Mouse (Mus musculus): ENCODE data around the gene Gm11938. TPM values are rescaled to one million over a fixed set of nuclear protein-coding genes. Genes with fewer than 3 reads are reported as not detected.
"Not testable (repeated sequence)": the region's sequence is repeated elsewhere in the genome, so short reads cannot be mapped to it uniquely, and the experiment has no call there.

Gene Gm11938
- polyA plus RNA-seq (2015; fragmentation: Nextera tagmentation; extraction: Ambion mirVana), result not detected in 2 replicates

GRCm38 (mm10) chr11:99603208-99603607, at the start of gene Gm11938:
Gene Gm11938, minus strand, starts transcription at chr11:99603308.
- not testable (repeated sequence) for H3K4me3 ChIP-seq; ATAC-seq (ENCODE audit: low FRiP score, low read depth); H3K27ac ChIP-seq; H3K36me3 ChIP-seq; H3K9me3 ChIP-seq; H3K9ac ChIP-seq; H3K4me2 ChIP-seq (replicated peaks); H3K4me1 ChIP-seq; H3K27me3 ChIP-seq
- WGBS, result 44% methylated on average over 1 of the region's 1 CpGs

DNA sequence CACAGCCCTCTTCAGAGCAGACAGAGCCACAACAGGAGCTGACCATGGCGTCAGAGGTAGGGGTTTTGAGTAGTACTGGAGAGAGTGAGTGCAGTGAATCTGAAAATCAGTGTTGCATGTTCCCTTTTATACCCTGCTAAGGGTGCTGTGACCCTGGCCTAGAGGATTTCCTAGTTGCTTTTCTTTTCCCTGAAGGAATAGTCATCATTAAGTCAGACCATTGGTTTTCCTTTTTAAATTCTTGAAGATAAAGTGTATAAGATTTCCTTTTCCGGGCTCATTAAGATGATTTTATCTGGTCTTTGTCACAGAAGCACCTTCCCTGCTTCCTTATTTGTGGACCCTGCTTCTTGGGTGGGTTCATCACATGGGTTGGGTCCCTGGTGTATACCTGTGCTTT, 47.0 kb upstream of the Gm11938 start, which contains the start of gene Gm11555:
Gene Gm11555, minus strand, starts transcription at position 101 of the 400 bp plus-strand sequence.
- ATAC-seq (ENCODE audit: low FRiP score, low read depth), result no peak

DNA sequence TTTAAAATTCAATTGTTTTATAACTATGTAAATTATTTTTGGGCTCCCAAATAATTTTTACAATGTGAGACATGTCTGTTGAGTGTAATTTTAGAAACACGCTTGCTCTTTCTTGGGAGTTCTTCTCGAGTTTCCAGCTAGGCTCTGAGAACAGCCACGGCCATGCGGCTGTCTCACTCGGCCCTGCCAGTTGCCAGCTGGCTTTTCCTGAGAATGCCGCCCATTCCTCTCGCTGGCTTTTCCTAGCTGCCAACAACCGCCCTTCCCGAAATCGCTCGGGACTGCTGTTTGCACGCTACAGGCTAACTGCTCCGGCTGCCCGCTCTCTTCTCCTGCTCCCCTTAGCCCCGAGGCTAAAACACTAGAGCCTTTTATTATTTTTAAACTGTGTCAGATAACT, 43.3 kb upstream of the Gm11938 start:
- H3K4me2 ChIP-seq (replicated peaks), result no peak overlapping the region
- no peaks in the 10 kb centered on the region for H3K36me3 ChIP-seq
- no peak for ATAC-seq (ENCODE audit: low FRiP score, low read depth)
- no peaks in the 10 kb centered on the region; the same call in 1 of the 2 replicates for H3K27me3 ChIP-seq
- H3K4me1 ChIP-seq, result no peaks in the 10 kb centered on the region
- no peaks in the 10 kb centered on the region for H3K9me3 ChIP-seq
- no peak overlapping the region for H3K9ac ChIP-seq
- no peak overlapping the region for H3K4me3 ChIP-seq
- 78% methylated on average over 15 of the region's 15 CpGs for WGBS
- H3K27ac ChIP-seq, result no peak overlapping the region

More for the DNA sequence above, 47.0 kb upstream of the Gm11938 start, which contains the start of gene Gm11555:
- H3K36me3 ChIP-seq, result no peaks in the 10 kb centered on the region
- H3K27me3 ChIP-seq, result no peaks in the 10 kb centered on the region
- no peak within 1 kb of the TSS for H3K4me2 ChIP-seq (replicated peaks)
- H3K9ac ChIP-seq, result no peak within 1 kb of the TSS
- H3K4me1 ChIP-seq, result no peaks in the 10 kb centered on the region
- H3K27ac ChIP-seq, result no peak within 1 kb of the TSS
- H3K4me3 ChIP-seq, result no peak within 1 kb of the TSS
- no peaks in the 10 kb centered on the region for H3K9me3 ChIP-seq
- 89% methylated on average over 2 of the region's 2 CpGs for WGBS

GRCm38 (mm10) chr11:99644351-99644750, 41.2 kb upstream of the Gm11938 start:
- 62% methylated on average over 3 of the region's 3 CpGs for WGBS
- H3K4me2 ChIP-seq (replicated peaks), result no peak overlapping the region
- H3K36me3 ChIP-seq, result no peaks in the 10 kb centered on the region
- no peaks in the 10 kb centered on the region for H3K9me3 ChIP-seq
- 0 out of 2 replicates have a peak, but pooled peaks cover 4% of the 10 kb centered on the region for H3K4me1 ChIP-seq
- no peak for ATAC-seq (ENCODE audit: low FRiP score, low read depth)
- no peak overlapping the region for H3K27ac ChIP-seq
- H3K4me3 ChIP-seq, result no peak overlapping the region
- H3K9ac ChIP-seq, result no peak overlapping the region
- no peaks in the 10 kb centered on the region; the same call in 1 of the 2 replicates for H3K27me3 ChIP-seq

GRCm38 (mm10) chr11:99643635-99644139, 40.6 kb upstream of the Gm11938 start, which contains the start of gene Krtap4-7:
Gene Krtap4-7, minus strand, starts transcription at chr11:99644089.
- not testable (repeated sequence) for H3K27me3 ChIP-seq; H3K9ac ChIP-seq; H3K36me3 ChIP-seq; H3K4me2 ChIP-seq (replicated peaks); H3K27ac ChIP-seq; ATAC-seq (ENCODE audit: low FRiP score, low read depth); H3K4me1 ChIP-seq; H3K4me3 ChIP-seq; H3K9me3 ChIP-seq
- WGBS, result 75% methylated on average over 9 of the region's 9 CpGs

GRCm38 (mm10) chr11:99640926-99641325, 37.8 kb upstream of the Gm11938 start:
- Histone ChIP-seq H3K27me3 (no peaks in the 10 kb centered on the region; the same call in 1 of the 2 replicates), H3K9me3 (no peaks in the 10 kb centered on the region), H3K4me3 (no peak overlapping the region), H3K4me1 (0 out of 2 replicates have a peak, but pooled peaks cover 4% of the 10 kb centered on the region), H3K4me2 (replicated peaks) (no peak overlapping the region), H3K36me3 (no peaks in the 10 kb centered on the region), H3K9ac (no peak overlapping the region), H3K27ac (no peak overlapping the region)
- no peak for ATAC-seq (ENCODE audit: low FRiP score, low read depth)
- 5% methylated on average over 1 of the region's 1 CpGs for WGBS

GRCm38 (mm10) chr11:99637086-99637485, 34.0 kb upstream of the Gm11938 start:
- Histone ChIP-seq H3K9ac (no peak overlapping the region), H3K27me3 (0 out of 2 replicates have a peak, but pooled peaks cover 2% of the 10 kb centered on the region), H3K4me3 (no peak overlapping the region), H3K4me2 (replicated peaks) (no peak overlapping the region), H3K9me3 (no peaks in the 10 kb centered on the region), H3K4me1 (0 out of 2 replicates have a peak, but pooled peaks cover 4% of the 10 kb centered on the region), H3K36me3 (no peaks in the 10 kb centered on the region), H3K27ac (no peak overlapping the region)
- 59% methylated on average over 1 of the region's 1 CpGs for whole genome bisulfite sequencing
- no peak for ATAC-seq (ENCODE audit: low FRiP score, low read depth)

DNA sequence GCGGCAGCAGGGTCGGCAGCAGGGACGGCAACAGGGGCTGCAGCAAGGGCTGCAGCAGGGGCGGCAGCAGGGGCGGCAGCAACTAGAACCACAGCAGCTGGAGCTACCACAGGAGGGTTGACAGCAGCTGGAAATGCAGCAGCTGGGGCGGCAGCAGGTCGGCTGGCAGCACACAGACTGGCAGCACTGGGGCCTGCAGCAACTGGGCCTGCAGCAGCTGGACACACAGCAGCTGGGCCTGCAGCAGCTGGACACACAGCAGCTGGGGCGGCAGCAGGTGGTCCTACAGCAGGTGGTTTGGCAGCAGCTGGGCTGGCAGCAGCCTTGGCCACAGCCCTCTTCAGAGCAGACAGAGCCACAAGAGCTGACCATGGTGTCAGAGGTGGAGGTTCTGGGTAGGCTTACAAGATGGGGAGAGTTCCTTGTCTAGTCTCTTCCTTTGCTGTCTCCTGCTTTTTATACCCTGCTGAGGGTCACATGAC, 31.6 kb upstream of the Gm11938 start, which contains the start of gene Krtap4-2:
Gene Krtap4-2, minus strand, starts transcription at position 432 of the 482 bp plus-strand sequence.
- Histone ChIP-seq H3K4me2 (replicated peaks) (no peak within 1 kb of the TSS), H3K27me3 (0 out of 2 replicates have a peak, but pooled peaks cover 2% of the 10 kb centered on the region), H3K9ac (no peak within 1 kb of the TSS), H3K36me3 (no peaks in the 10 kb centered on the region), H3K4me1 (no peaks in the 10 kb centered on the region), H3K9me3 (no peaks in the 10 kb centered on the region), H3K27ac (no peak within 1 kb of the TSS), H3K4me3 (no peak within 1 kb of the TSS)
- ATAC-seq (ENCODE audit: low FRiP score, low read depth), result no peak
- WGBS, result 27% methylated on average over 8 of the region's 8 CpGs

DNA sequence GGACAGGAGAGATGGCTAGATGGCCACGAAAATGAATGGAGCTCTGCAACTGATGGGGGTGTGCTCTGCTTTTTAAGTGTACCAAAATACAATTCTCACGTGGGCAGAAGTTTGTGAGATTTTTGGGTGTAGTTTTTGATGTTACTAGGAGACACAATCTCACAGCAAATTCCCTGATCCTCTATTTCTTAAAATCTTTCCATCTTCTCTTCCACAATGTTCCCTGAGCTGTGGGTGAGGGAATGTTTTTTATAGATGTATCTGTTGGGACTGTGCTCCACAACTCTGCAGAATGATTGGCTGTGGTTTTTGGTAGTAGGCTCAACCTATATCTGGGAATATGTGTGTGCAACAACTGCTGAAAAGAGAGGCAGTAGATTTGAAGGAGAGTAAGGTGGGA, 30.2 kb upstream of the Gm11938 start:
- Histone ChIP-seq H3K4me3 (no peak overlapping the region), H3K27ac (no peak overlapping the region), H3K27me3 (0 out of 2 replicates have a peak, but pooled peaks cover 2% of the 10 kb centered on the region), H3K4me2 (replicated peaks) (no peak overlapping the region), H3K36me3 (no peaks in the 10 kb centered on the region), H3K4me1 (no peaks in the 10 kb centered on the region), H3K9ac (no peak overlapping the region), H3K9me3 (no peaks in the 10 kb centered on the region)
- no peak for ATAC-seq (ENCODE audit: low FRiP score, low read depth)
- WGBS, result 70% methylated on average over 2 of the region's 2 CpGs

DNA sequence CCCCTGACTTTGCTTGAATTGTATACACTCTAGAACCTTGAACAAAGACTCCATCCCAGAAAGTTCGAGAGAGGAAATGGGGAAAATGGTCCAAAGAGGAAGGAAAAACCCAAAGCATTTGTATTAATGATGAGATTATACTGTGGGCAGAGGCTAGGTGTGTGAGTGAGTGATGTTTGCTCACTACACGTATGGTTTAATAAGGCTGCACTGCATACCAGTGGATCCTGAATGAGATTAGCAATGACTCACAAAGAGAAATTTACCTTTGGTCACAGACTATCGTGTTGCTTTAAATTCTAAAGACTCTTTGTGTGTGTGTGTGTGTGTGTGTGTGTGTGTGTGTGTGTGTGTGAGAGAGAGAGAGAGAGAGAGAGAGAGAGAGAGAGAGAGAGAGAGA, 27.8 kb upstream of the Gm11938 start:
- H3K36me3 ChIP-seq, result no peaks in the 10 kb centered on the region
- H3K27me3 ChIP-seq, result peaks cover 5% of the 10 kb centered on the region; the same call in 1 of the 2 replicates
- no peaks in the 10 kb centered on the region for H3K4me1 ChIP-seq
- H3K9me3 ChIP-seq, result no peaks in the 10 kb centered on the region
- H3K9ac ChIP-seq, result no peak overlapping the region
- no peak overlapping the region for H3K4me3 ChIP-seq
- no peak overlapping the region for H3K4me2 ChIP-seq (replicated peaks)
- 69% methylated on average over 3 of the region's 3 CpGs for WGBS
- no peak overlapping the region for H3K27ac ChIP-seq
- no peak for ATAC-seq (ENCODE audit: low FRiP score, low read depth)

GRCm38 (mm10) chr11:99628138-99628537, 25.0 kb upstream of the Gm11938 start, which contains the start of gene Krtap4-1:
Gene Krtap4-1, minus strand, starts transcription at chr11:99628238.
- ATAC-seq (ENCODE audit: low FRiP score, low read depth), result no peak
- no peaks in the 10 kb centered on the region for H3K4me1 ChIP-seq
- 81% methylated on average over 4 of the region's 4 CpGs for WGBS

DNA sequence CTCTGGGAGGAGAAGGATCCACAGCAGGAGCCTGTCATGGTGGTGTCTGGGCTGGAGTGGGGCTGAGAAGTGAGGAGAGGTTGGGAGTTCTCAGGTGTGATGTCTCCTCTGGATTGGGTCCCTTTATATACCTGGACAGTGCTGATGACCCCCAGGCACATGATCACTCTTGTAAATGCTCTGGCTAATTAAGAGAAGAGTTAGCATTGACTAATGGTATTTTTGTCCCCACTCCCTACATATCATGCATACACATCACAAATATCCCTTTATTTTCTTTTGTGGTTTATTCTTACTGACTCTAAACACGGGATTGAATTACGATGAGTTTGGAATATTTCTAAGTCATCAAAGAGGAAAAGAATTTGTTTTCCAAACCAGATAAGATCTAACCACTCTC, 17.2 kb upstream of the Gm11938 start, which contains the start of gene Gm11562:
Gene Gm11562, minus strand, starts transcription at position 101 of the 400 bp plus-strand sequence.
- ATAC-seq (ENCODE audit: low FRiP score, low read depth), result no peak
- no peaks in the 10 kb centered on the region for H3K27me3 ChIP-seq
- no peak within 1 kb of the TSS for H3K9ac ChIP-seq
- no peak within 1 kb of the TSS for H3K27ac ChIP-seq
- WGBS, result 78% methylated on average over 2 of the region's 2 CpGs
- no peaks in the 10 kb centered on the region for H3K9me3 ChIP-seq
- no peak within 1 kb of the TSS for H3K4me2 ChIP-seq (replicated peaks)
- no peaks in the 10 kb centered on the region for H3K36me3 ChIP-seq
- no peaks in the 10 kb centered on the region for H3K4me1 ChIP-seq
- no peak within 1 kb of the TSS for H3K4me3 ChIP-seq

More at GRCm38 (mm10) chr11:99628138-99628537, 25.0 kb upstream of the Gm11938 start, which contains the start of gene Krtap4-1:
- Histone ChIP-seq H3K4me2 (replicated peaks) (no peak within 1 kb of the TSS), H3K9me3 (no peaks in the 10 kb centered on the region), H3K27ac (no peak within 1 kb of the TSS), H3K4me3 (no peak within 1 kb of the TSS), H3K27me3 (peaks cover 3% of the 10 kb centered on the region; the same call in 1 of the 2 replicates), H3K36me3 (no peaks in the 10 kb centered on the region), H3K9ac (no peak within 1 kb of the TSS)
